ENCODE assay signal across 9 mouse cellular contexts in the genomic region with DNA sequence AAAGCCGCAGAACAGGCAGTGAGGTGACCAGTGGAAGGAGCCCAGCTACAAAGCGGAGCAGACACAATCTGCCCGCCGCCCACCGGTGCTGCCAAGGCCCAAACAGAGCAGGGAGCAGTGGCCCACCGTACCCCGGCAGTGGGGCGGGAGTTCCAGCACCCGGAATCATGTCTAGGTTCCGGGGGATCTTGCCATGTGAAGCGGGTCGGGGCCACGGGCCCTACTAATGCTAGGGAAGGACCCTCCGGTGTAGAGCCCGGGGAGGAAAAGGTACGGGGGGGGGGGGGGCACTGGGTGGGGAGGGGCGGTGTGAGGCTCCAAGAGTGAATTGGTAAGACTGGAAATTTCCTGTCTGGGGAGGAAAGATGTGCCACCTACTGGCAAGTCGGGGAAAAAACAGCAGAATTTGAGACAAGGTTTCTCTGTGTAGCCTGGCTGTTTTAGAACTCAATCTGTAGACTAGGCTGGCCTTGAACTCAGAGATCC. TPM values are rescaled to one million over a fixed set of nuclear protein-coding genes. Genes with fewer than 3 reads are reported as not detected.
DNase-seq lines count a peak whose midpoint lies in the region; ATAC-seq and TF ChIP-seq lines count a peak whose summit lies in the region.
"Had no signal": no experiment of that assay in that cellular context is flagged by ENCODE, and none has a peak within 500 bp of the region (broad histone marks: within the 10 kb centered on the region; RNA-seq: fewer than 3 reads in every experiment).

No protein-coding gene starts in this region.

- H3K27me3 ChIP-seq in megakaryocyte, embryonic 14.5 days (replicated peaks) = peaks cover 7% of the 10 kb centered on the region
- no peaks in the 10 kb centered on the region for H3K27me3 ChIP-seq in kidney, adult 2 months (replicated peaks; ENCODE audit: control insufficient read depth, insufficient read depth, low read length)
- H3K27me3 ChIP-seq in liver, embryonic 16.5 days (ENCODE audit: control insufficient read depth, insufficient read depth, low read depth, low read length) = no peaks in the 10 kb centered on the region

- TF ChIP-seq CTCF in kidney, adult 2 months (conservative IDR thresholded peaks at IDR 0.05; ENCODE audit: insufficient read depth, insufficient read length, low read depth, low read length) = peak; percentile 28; the same call in 1 of the 2 replicates

- H3K27ac ChIP-seq in kidney, adult 2 months (ENCODE audit: insufficient read depth, low read depth, low read length) = no peak overlapping the region
- H3K27ac ChIP-seq in liver, embryonic 16.5 days (ENCODE audit: low read length) = no peak overlapping the region

- H3K36me3 ChIP-seq in megakaryocyte, embryonic 14.5 days (replicated peaks; ENCODE audit: low read length) = peaks cover 21% of the 10 kb centered on the region
- no peaks in the 10 kb centered on the region for H3K36me3 ChIP-seq in kidney, adult 2 months (ENCODE audit: control insufficient read depth, insufficient read depth, low read length)
- no peaks in the 10 kb centered on the region for H3K36me3 ChIP-seq in liver, embryonic 16.5 days (ENCODE audit: control insufficient read depth, insufficient read depth)

- peak; percentile 53 for DNase-seq in cerebellum, adult 18-20 months
- peak; percentile 21 for DNase-seq in forelimb bud, embryonic 11.5 days (ENCODE audit: low read depth, low spot score)
- DNase-seq in kidney, adult 2 months = peak; percentile 58
- DNase-seq in retina, postnatal 1 day = peak; percentile 68
- DNase-seq in gastrocnemius, postnatal 14 days = no peak

- peak overlapping the region; percentile 74 for H3K4me3 ChIP-seq in megakaryocyte, embryonic 14.5 days (replicated peaks)
- H3K4me3 ChIP-seq in kidney, adult 2 months (ENCODE audit: insufficient read depth, low read depth, low read length) = peak overlapping the region; percentile 18; the same call in 1 of the 2 replicates
- no peak overlapping the region; the same call in 1 of the 2 replicates for H3K4me3 ChIP-seq in liver, embryonic 16.5 days (ENCODE audit: low read depth, low read length)

- no peak for TF ChIP-seq POLR2A in kidney, adult 2 months (IDR thresholded peaks at IDR 0.05; ENCODE audit: low read depth, low read length)

- no peak for ATAC-seq in megakaryocyte, adult 5-6 weeks (ENCODE audit: poor library complexity, severe bottlenecking)
- ATAC-seq in liver, embryonic 16.5 days (ENCODE audit: low read depth) = no peak

- intact Hi-C loops in gastrocnemius, postnatal 14 days (cut with DNase I; ENCODE audit: low total_unique reads) = no loop called here

- peaks cover 4% of the 10 kb centered on the region for H3K4me1 ChIP-seq in megakaryocyte, embryonic 14.5 days
- peaks cover 4% of the 10 kb centered on the region; the same call in 1 of the 2 replicates for H3K4me1 ChIP-seq in kidney, adult 2 months (ENCODE audit: control insufficient read depth, insufficient read depth, low read length)
- H3K4me1 ChIP-seq in liver, embryonic 16.5 days (ENCODE audit: control insufficient read depth, low read depth, low read length) = no peaks in the 10 kb centered on the region

- H3K9me3 ChIP-seq in megakaryocyte, embryonic 14.5 days = no peaks in the 10 kb centered on the region
- H3K9me3 ChIP-seq in liver, embryonic 16.5 days (replicated peaks; ENCODE audit: control insufficient read depth, low read length) = no peaks in the 10 kb centered on the region

- WGBS in kidney, adult 2 months = 22% methylated on average over 17 of the region's 18 CpGs
- WGBS in liver, embryonic 16.5 days (ENCODE audit: insufficient replicate concordance) = 12% methylated on average over 17 of the region's 18 CpGs

- peak overlapping the region; percentile 43 for H3K4me2 ChIP-seq in liver, embryonic 16.5 days (ENCODE audit: low read depth, low read length)

- H3K9ac ChIP-seq in liver, embryonic 16.5 days (ENCODE audit: low read depth, low read length) = peak overlapping the region; percentile 25; the same call in 1 of the 2 replicates

RNA-seq across cellular contexts. Expression of a gene that starts 33.8 kb away (rescaled TPM):
- 11.5 and 19.6 TPM in 2 replicates for polyA plus RNA-seq in megakaryocyte, embryonic 14.5 days (2012; ENCODE audit: insufficient read depth, low replicate concordance)
- total RNA-seq in megakaryocyte, adult 5-6 weeks (2015) = 1.7 and 2.3 TPM in 2 replicates
- total RNA-seq in megakaryocyte, adult 5-6 weeks (2017) = 1.3 and 2.0 TPM in 2 replicates
- polyA plus RNA-seq in kidney, adult 2 months (2012; rRNA removed) = 28.7 and 30.0 TPM in 2 replicates
- polyA plus RNA-seq in liver, embryonic 16.5 days (2015; fragmentation: Nextera tagmentation; extraction: Ambion mirVana) = 4.9 and 5.6 TPM in 2 replicates
- total RNA-seq in gastrocnemius, postnatal 14 days (2021) = 1 to 10 TPM; 4.1 to 5.8 TPM

RNA-seq across cellular contexts. Expression of a gene that starts 49.8 kb away (rescaled TPM):
- polyA plus RNA-seq in megakaryocyte, embryonic 14.5 days (2012; ENCODE audit: insufficient read depth, low replicate concordance) = not detected in 2 replicates
- total RNA-seq in megakaryocyte, adult 5-6 weeks (2015) = 0.14 and 0.47 TPM in 2 replicates
- total RNA-seq in megakaryocyte, adult 5-6 weeks (2017) = 0.11 TPM in 1 of 2 replicates, not detected in the other
- polyA plus RNA-seq in kidney, adult 2 months (2012; rRNA removed) = 1.1 and 1.5 TPM in 2 replicates
- polyA plus RNA-seq in liver, embryonic 16.5 days (2015; fragmentation: Nextera tagmentation; extraction: Ambion mirVana) = 0.09 and 0.12 TPM in 2 replicates
- 1 to 10 TPM; 2.4 to 7.4 TPM for total RNA-seq in gastrocnemius, postnatal 14 days (2021)
- total RNA-seq: common myeloid progenitor, adult 5-6 weeks had no signal

RNA-seq across cellular contexts. Expression of a gene that starts 56.6 kb away (rescaled TPM):
- polyA plus RNA-seq in megakaryocyte, embryonic 14.5 days (2012; ENCODE audit: insufficient read depth, low replicate concordance) = not detected in 2 replicates
- total RNA-seq in megakaryocyte, adult 5-6 weeks (2015) = not detected in 2 replicates
- total RNA-seq in megakaryocyte, adult 5-6 weeks (2017) = not detected in 2 replicates
- polyA plus RNA-seq in kidney, adult 2 months (2012; rRNA removed) = not detected in 2 replicates
- polyA plus RNA-seq in liver, embryonic 16.5 days (2015; fragmentation: Nextera tagmentation; extraction: Ambion mirVana) = not detected in 2 replicates
- not detected for total RNA-seq in gastrocnemius, postnatal 14 days (2021)
- total RNA-seq: common myeloid progenitor, adult 5-6 weeks had no signal
